Mouse (Mus musculus): ENCODE results near the gene Timp1. TPM values are rescaled to one million over a fixed set of nuclear protein-coding genes. Genes with fewer than 3 reads are reported as not detected.

Timp1 gene
- polyA plus RNA-seq (2015; fragmentation: Nextera tagmentation; extraction: Ambion mirVana) = 23.1 and 28.0 TPM in 2 replicates

- H3K36me3 ChIP-seq = no peaks in the 10 kb centered on the region
- H3K4me3 ChIP-seq (replicated peaks) = peak within 1 kb of the TSS; percentile 42
- H3K27me3 ChIP-seq = no peaks in the 10 kb centered on the region
- peak within 1 kb of the TSS; percentile 62 for H3K4me2 ChIP-seq
- WGBS = 23% methylated on average over 17 of the region's 18 CpGs
- no peaks in the 10 kb centered on the region for H3K9me3 ChIP-seq (replicated peaks)
- H3K4me1 ChIP-seq = 0 out of 2 replicates have a peak, but pooled peaks cover 2% of the 10 kb centered on the region
- ATAC-seq (replicated peaks; ENCODE audit: low FRiP score) = peak; percentile 91
- H3K27ac ChIP-seq = 0 out of 2 replicates have a peak within 1 kb of the TSS, but pooled peaks have one; percentile 22
- peak within 1 kb of the TSS; percentile 35; the same call in 1 of the 2 replicates for H3K9ac ChIP-seq
These were observed at the start of gene Timp1 for GRCm38 (mm10) chrX:20869962-20870513. Timp1 (plus strand) TSS chrX:20870166.

- H3K9me3 ChIP-seq (replicated peaks) = no peaks in the 10 kb centered on the region
- peak; percentile 95 for ATAC-seq (replicated peaks; ENCODE audit: low FRiP score)
- H3K4me2 ChIP-seq = no peak overlapping the region
- no peak overlapping the region for H3K4me3 ChIP-seq (replicated peaks)
- no peaks in the 10 kb centered on the region for H3K4me1 ChIP-seq
- no peaks in the 10 kb centered on the region for H3K36me3 ChIP-seq
- no peaks in the 10 kb centered on the region for H3K27me3 ChIP-seq
- no peak overlapping the region for H3K9ac ChIP-seq
- H3K27ac ChIP-seq = no peak overlapping the region
- WGBS = 23% methylated on average over 5 of the region's 5 CpGs
These were observed 41.0 kb upstream of the Timp1 start for GRCm38 (mm10) chrX:20828934-20829333.

GRCm38 (mm10) chrX:20847232-20847631 lies 22.7 kb upstream of the Timp1 start:
- H3K4me2 ChIP-seq = no peak overlapping the region
- WGBS = 86% methylated on average over 3 of the region's 3 CpGs
- no peaks in the 10 kb centered on the region for H3K27me3 ChIP-seq
- peaks cover 20% of the 10 kb centered on the region for H3K36me3 ChIP-seq
- H3K4me1 ChIP-seq = peaks cover 4% of the 10 kb centered on the region; the same call in 1 of the 2 replicates
- H3K4me3 ChIP-seq (replicated peaks) = no peak overlapping the region
- no peak overlapping the region for H3K9ac ChIP-seq
- ATAC-seq (replicated peaks; ENCODE audit: low FRiP score) = no peak
- H3K27ac ChIP-seq = no peak overlapping the region
- no peaks in the 10 kb centered on the region for H3K9me3 ChIP-seq (replicated peaks)

GRCm38 (mm10) chrX:20847816-20848215 lies 22.1 kb upstream of the Timp1 start:
- WGBS = 23% methylated on average over 2 of the region's 2 CpGs
- Histone ChIP-seq H3K27ac (peak overlapping the region; percentile 75), H3K4me1 (peaks cover 4% of the 10 kb centered on the region; the same call in 1 of the 2 replicates), H3K4me3 (replicated peaks) (peak overlapping the region; percentile 64), H3K9me3 (replicated peaks) (no peaks in the 10 kb centered on the region), H3K27me3 (no peaks in the 10 kb centered on the region), H3K36me3 (peaks cover 20% of the 10 kb centered on the region), H3K4me2 (peak overlapping the region; percentile 51), H3K9ac (no peak overlapping the region)
- peak; percentile 35; the same call in 1 of the 2 replicates for ATAC-seq (replicated peaks; ENCODE audit: low FRiP score)

- peak overlapping the region; percentile 75 for H3K27ac ChIP-seq
- peak overlapping the region; percentile 64 for H3K4me3 ChIP-seq (replicated peaks)
- peak overlapping the region; percentile 59 for H3K4me2 ChIP-seq
- peak overlapping the region; percentile 55 for H3K9ac ChIP-seq
- H3K36me3 ChIP-seq = peaks cover 23% of the 10 kb centered on the region
- ATAC-seq (replicated peaks; ENCODE audit: low FRiP score) = peak; percentile 98
- H3K27me3 ChIP-seq = no peaks in the 10 kb centered on the region
- H3K4me1 ChIP-seq = peaks cover 4% of the 10 kb centered on the region; the same call in 1 of the 2 replicates
- no peaks in the 10 kb centered on the region for H3K9me3 ChIP-seq (replicated peaks)
- 17% methylated on average over 42 of the region's 42 CpGs for WGBS
These were observed 21.5 kb upstream of the Timp1 start for GRCm38 (mm10) chrX:20848256-20848984.

GRCm38 (mm10) chrX:20853794-20854193 lies 16.2 kb upstream of the Timp1 start:
- no peak for ATAC-seq (replicated peaks; ENCODE audit: low FRiP score)
- H3K36me3 ChIP-seq = peaks cover 63% of the 10 kb centered on the region
- no peaks in the 10 kb centered on the region for H3K9me3 ChIP-seq (replicated peaks)
- no peak overlapping the region for H3K27ac ChIP-seq
- H3K9ac ChIP-seq = no peak overlapping the region
- no peak overlapping the region for H3K4me2 ChIP-seq
- H3K4me1 ChIP-seq = peaks cover 4% of the 10 kb centered on the region; the same call in 1 of the 2 replicates
- H3K4me3 ChIP-seq (replicated peaks) = no peak overlapping the region
- H3K27me3 ChIP-seq = no peaks in the 10 kb centered on the region
- 93% methylated on average over 7 of the region's 7 CpGs for WGBS

- H3K9me3 ChIP-seq (replicated peaks) = no peaks in the 10 kb centered on the region
- peaks cover 15% of the 10 kb centered on the region for H3K4me1 ChIP-seq
- ATAC-seq (replicated peaks; ENCODE audit: low FRiP score) = peak; percentile 50; the same call in 1 of the 2 replicates
- 0 out of 2 replicates have a peak overlapping the region, but pooled peaks have one; percentile 27 for H3K27ac ChIP-seq
- no peak overlapping the region for H3K4me3 ChIP-seq (replicated peaks)
- WGBS = 35% methylated on average over 5 of the region's 5 CpGs
- no peak overlapping the region for H3K9ac ChIP-seq
- H3K4me2 ChIP-seq = no peak overlapping the region
- no peaks in the 10 kb centered on the region for H3K27me3 ChIP-seq
- peaks cover 17% of the 10 kb centered on the region; the same call in 1 of the 2 replicates for H3K36me3 ChIP-seq
These were observed 8.4 kb upstream of the Timp1 start for GRCm38 (mm10) chrX:20861453-20862104.

- Histone ChIP-seq H3K9me3 (replicated peaks) (no peaks in the 10 kb centered on the region), H3K4me1 (peaks cover 15% of the 10 kb centered on the region), H3K9ac (no peak overlapping the region), H3K4me2 (peak overlapping the region; percentile 17; the same call in 1 of the 2 replicates), H3K4me3 (replicated peaks) (no peak overlapping the region), H3K27me3 (no peaks in the 10 kb centered on the region), H3K27ac (no peak overlapping the region), H3K36me3 (peaks cover 11% of the 10 kb centered on the region; the same call in 1 of the 2 replicates)
- peak; percentile 65 for ATAC-seq (replicated peaks; ENCODE audit: low FRiP score)
- 41% methylated on average over 28 of the region's 29 CpGs for WGBS
These were observed 7.6 kb upstream of the Timp1 start for GRCm38 (mm10) chrX:20862105-20863065.

GRCm38 (mm10) chrX:20863161-20864101 lies 6.5 kb upstream of the Timp1 start:
- no peak overlapping the region for H3K4me3 ChIP-seq (replicated peaks)
- peaks cover 15% of the 10 kb centered on the region for H3K4me1 ChIP-seq
- H3K36me3 ChIP-seq = 0 out of 2 replicates have a peak, but pooled peaks cover under 1% of the 10 kb centered on the region
- H3K27me3 ChIP-seq = no peaks in the 10 kb centered on the region
- no peak overlapping the region for H3K9ac ChIP-seq
- ATAC-seq (replicated peaks; ENCODE audit: low FRiP score) = no peak
- no peak overlapping the region for H3K27ac ChIP-seq
- H3K4me2 ChIP-seq = no peak overlapping the region
- WGBS = 87% methylated on average over 9 of the region's 9 CpGs
- H3K9me3 ChIP-seq (replicated peaks) = no peaks in the 10 kb centered on the region

GRCm38 (mm10) chrX:20868091-20868490 lies 1.9 kb upstream of the Timp1 start:
- H3K9ac ChIP-seq = no peak overlapping the region
- H3K4me2 ChIP-seq = no peak overlapping the region
- no peaks in the 10 kb centered on the region for H3K36me3 ChIP-seq
- H3K27ac ChIP-seq = no peak overlapping the region
- H3K4me3 ChIP-seq (replicated peaks) = no peak overlapping the region
- 0 out of 2 replicates have a peak, but pooled peaks cover 2% of the 10 kb centered on the region for H3K4me1 ChIP-seq
- H3K9me3 ChIP-seq (replicated peaks) = no peaks in the 10 kb centered on the region
- 61% methylated on average over 4 of the region's 4 CpGs for WGBS
- ATAC-seq (replicated peaks; ENCODE audit: low FRiP score) = no peak
- H3K27me3 ChIP-seq = no peaks in the 10 kb centered on the region

Measured in kidney, embryonic 15.5 days (tissue).